11 mouse cellular contexts compared by ENCODE assay signal in genomic region chr13:15570908-15571568, GRCm38 (mm10).
DNase-seq lines count a peak whose midpoint lies in the region; ATAC-seq and TF ChIP-seq lines count a peak whose summit lies in the region.
"Had no signal": no experiment of that assay in that cellular context is flagged by ENCODE, and none has a peak within 500 bp of the region (broad histone marks: within the 10 kb centered on the region; RNA-seq: fewer than 3 reads in every experiment).

No protein-coding gene starts in this region.

- no peak overlapping the region for H3K9ac ChIP-seq in liver, postnatal 0 days (replicated peaks)
- no peak overlapping the region for H3K9ac ChIP-seq in liver, embryonic 13.5 days
- H3K9ac ChIP-seq in neural tube, embryonic 15.5 days (replicated peaks), result no peak overlapping the region
- H3K9ac ChIP-seq: lung, embryonic 15.5 days had no signal

- WGBS in liver, postnatal 0 days (ENCODE audit: insufficient replicate concordance), result 30% methylated on average over 15 of the region's 15 CpGs
- 23% methylated on average over 15 of the region's 15 CpGs for WGBS in liver, embryonic 13.5 days (ENCODE audit: insufficient replicate concordance)
- 38% methylated on average over 15 of the region's 15 CpGs for WGBS in neural tube, embryonic 15.5 days

- no peak for TF ChIP-seq EP300 in liver, postnatal 0 days (IDR thresholded peaks at IDR 0.05; ENCODE audit: low read depth)

- peak; percentile 6 for DNase-seq in adrenal gland, postnatal 14 days
- no peak for DNase-seq in adrenal gland, postnatal 10 days
- DNase-seq in liver, result peak; percentile 13
- no peak for DNase-seq in liver, postnatal 0 days
- DNase-seq in liver, embryonic 13.5 days, result peak; percentile 12
- DNase-seq in ovary, postnatal 36 days (ENCODE audit: low spot score), result no peak
- DNase-seq in cerebellum, postnatal 25 days, result no peak
- DNase-seq: adrenal gland, postnatal 36 days; cerebellum, postnatal 36 days had no signal

- no peak for TF ChIP-seq CTCF in liver, postnatal 0 days (IDR thresholded peaks at IDR 0.05; ENCODE audit: low read depth)

- no peak overlapping the region for H3K27ac ChIP-seq in liver, postnatal 0 days (ENCODE audit: low read depth)
- H3K27ac ChIP-seq in liver, embryonic 13.5 days, result no peak overlapping the region
- no peak overlapping the region for H3K27ac ChIP-seq in neural tube, embryonic 15.5 days (replicated peaks)
- H3K27ac ChIP-seq: lung, embryonic 15.5 days had no signal

- no peaks in the 10 kb centered on the region for H3K27me3 ChIP-seq in liver, postnatal 0 days (ENCODE audit: insufficient read depth, low read length)
- no peaks in the 10 kb centered on the region for H3K27me3 ChIP-seq in liver, embryonic 13.5 days
- H3K27me3 ChIP-seq in neural tube, embryonic 15.5 days (replicated peaks), result no peaks in the 10 kb centered on the region
- H3K27me3 ChIP-seq: lung, embryonic 15.5 days had no signal

- H3K4me3 ChIP-seq in liver, postnatal 0 days (ENCODE audit: low read depth, low read length), result no peak overlapping the region
- no peak overlapping the region for H3K4me3 ChIP-seq in liver, embryonic 13.5 days (replicated peaks)
- no peak overlapping the region for H3K4me3 ChIP-seq in neural tube, embryonic 15.5 days (replicated peaks)
- H3K4me3 ChIP-seq: lung, embryonic 15.5 days had no signal

- H3K9me3 ChIP-seq in liver, postnatal 0 days (ENCODE audit: low read length), result no peaks in the 10 kb centered on the region
- H3K9me3 ChIP-seq in liver, embryonic 13.5 days (replicated peaks), result no peaks in the 10 kb centered on the region
- H3K9me3 ChIP-seq in neural tube, embryonic 15.5 days (replicated peaks), result no peaks in the 10 kb centered on the region
- H3K9me3 ChIP-seq: lung, embryonic 15.5 days had no signal

- no peak for ATAC-seq in liver, postnatal 0 days
- peak; percentile 63 for ATAC-seq in liver, embryonic 13.5 days (ENCODE audit: low read depth)
- ATAC-seq in neural tube, embryonic 15.5 days (ENCODE audit: low FRiP score), result no peak

- no peak overlapping the region for H3K4me2 ChIP-seq in liver, postnatal 0 days (ENCODE audit: low read depth, low read length)
- H3K4me2 ChIP-seq in liver, embryonic 13.5 days, result no peak overlapping the region
- H3K4me2 ChIP-seq in neural tube, embryonic 15.5 days, result peak overlapping the region; percentile 30
- H3K4me2 ChIP-seq: lung, embryonic 15.5 days had no signal

- H3K36me3 ChIP-seq in liver, postnatal 0 days (replicated peaks; ENCODE audit: insufficient read depth, low read length), result no peaks in the 10 kb centered on the region
- H3K36me3 ChIP-seq in liver, embryonic 13.5 days, result no peaks in the 10 kb centered on the region
- no peaks in the 10 kb centered on the region for H3K36me3 ChIP-seq in neural tube, embryonic 15.5 days
- H3K36me3 ChIP-seq: lung, embryonic 15.5 days had no signal

- H3K4me1 ChIP-seq in liver, postnatal 0 days (ENCODE audit: insufficient read depth), result no peaks in the 10 kb centered on the region
- peaks cover 10% of the 10 kb centered on the region for H3K4me1 ChIP-seq in liver, embryonic 13.5 days (replicated peaks)
- peaks cover 7% of the 10 kb centered on the region; the same call in 1 of the 2 replicates for H3K4me1 ChIP-seq in neural tube, embryonic 15.5 days

Comparison
In these comparisons a context has a peak if more than half of its experiments do, and no peak if none do; other contexts are left out.
1. DNase-seq: peak in adrenal gland, postnatal 14 days (single experiment), liver (single experiment) and liver, embryonic 13.5 days (single experiment); none in adrenal gland, postnatal 10 days (single experiment), liver, postnatal 0 days (single experiment), ovary, postnatal 36 days (single experiment) and cerebellum, postnatal 25 days (0 of 2).